Mouse (Mus musculus) hindbrain, embryonic 11.5 days (tissue): Measurements from ENCODE around the gene Scn8a. TPM values are rescaled to one million over a fixed set of nuclear protein-coding genes. Genes with fewer than 3 reads are reported as not detected.

Experiments
- ATAC-seq: fragments of 200-750 bp; cut with Nextera tagmentation; 2 replicates; pipeline ENCODE4 v1.8.0; 2017; ENCODE audit warnings: mild to moderate bottlenecking, moderate TSS enrichment, moderate library complexity; ENCODE audit not compliant: low FRiP score
- DNase-seq: peaks from one replicate; pipeline ENCODE4 v3.0.0-alpha.2; 2015; ENCODE audit warnings: low spot score
- H3K27ac ChIP-seq: fragments of 300-500 bp; sonication (generic); 2 replicates; pipeline ENCODE4 v1.5.1; 2014; ENCODE audit warnings: mild to moderate bottlenecking, low read depth, low read length
- H3K27me3 ChIP-seq: fragments of 300-500 bp; sonication (generic); 2 replicates; pipeline ENCODE4 v1.6.1; 2014; ENCODE audit warnings: mild to moderate bottlenecking, low read length, moderate library complexity, mixed read lengths; ENCODE audit not compliant: control insufficient read depth, insufficient read depth
- H3K36me3 ChIP-seq: fragments of 300-500 bp; sonication (generic); 2 replicates; pipeline ENCODE4 v1.6.1; 2014; ENCODE audit warnings: mild to moderate bottlenecking, low read length, moderate library complexity, mixed read lengths; ENCODE audit not compliant: control insufficient read depth, insufficient read depth
- H3K4me1 ChIP-seq: fragments of 300-500 bp; sonication (generic); replicated peaks from 2 replicates; pipeline ENCODE4 v1.6.1; 2014; ENCODE audit warnings: low read length, mixed read lengths; ENCODE audit not compliant: control insufficient read depth, insufficient read depth
- H3K4me2 ChIP-seq: fragments of 300-500 bp; sonication (generic); replicated peaks from 2 replicates; pipeline ENCODE4 v1.6.1; 2014; ENCODE audit warnings: mild to moderate bottlenecking, low read depth, low read length
- H3K4me3 ChIP-seq: fragments of 300-500 bp; sonication (generic); 2 replicates; pipeline ENCODE4 v1.5.1; 2014; ENCODE audit warnings: low read depth, low read length
- H3K9ac ChIP-seq: fragments of 300-500 bp; sonication (generic); 2 replicates; pipeline ENCODE4 v1.6.1; 2014; ENCODE audit warnings: low read depth, low read length
- H3K9me3 ChIP-seq: fragments of 300-500 bp; sonication (generic); 2 replicates; pipeline ENCODE4 v1.6.1; 2016; ENCODE audit warnings: low read length; ENCODE audit not compliant: control insufficient read depth
- WGBS: fragments of 180-500 bp; shearing (Covaris S2); extraction: QIAGEN DNeasy Blood & Tissue Kit; methylation state at CpG from one replicate; pipeline ENCODE4 v1.1.7; 2014; 5-methylcytosine and 5-hydroxymethylcytosine counted together
- polyA plus RNA-seq: library from polyadenylated mRNA; unstranded; fragments of >200 nt; fragmentation: Nextera tagmentation; extraction: Ambion mirVana; gene quantifications from 2 replicates; pipeline ENCODE4 v1.2.1, GENCODE M21; 2014

Gene Scn8a
- polyA plus RNA-seq, 1 experiment from 2014 or later: 16.4 TPM

DNA sequence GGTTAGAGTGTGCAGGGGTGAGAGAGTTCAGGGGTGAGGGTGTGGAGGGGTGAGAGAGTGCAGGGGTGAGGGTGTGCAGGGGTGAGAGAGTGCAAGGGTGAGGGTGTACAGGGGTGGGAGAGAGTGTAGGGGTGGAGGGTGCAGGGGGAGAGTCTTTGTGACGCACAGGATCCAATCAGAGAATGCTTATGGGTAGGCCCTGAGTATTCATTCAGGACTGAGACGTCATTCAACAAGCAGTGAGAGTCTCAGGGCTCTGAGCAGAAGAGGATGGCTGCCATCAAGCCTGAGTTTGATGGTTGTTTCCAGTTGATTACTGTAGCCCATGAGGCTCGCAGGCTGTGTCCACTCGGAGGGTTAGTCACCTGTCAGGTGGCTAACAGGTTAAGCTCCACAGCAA, 48.4 kb downstream of the Scn8a start:
- no peak for DNase-seq
- Histone ChIP-seq H3K36me3 (no peaks in the 10 kb centered on the region), H3K4me1 (no peaks in the 10 kb centered on the region), H3K9ac (no peak overlapping the region), H3K4me2 (no peak overlapping the region), H3K27me3 (no peaks in the 10 kb centered on the region), H3K27ac (no peak overlapping the region), H3K4me3 (no peak overlapping the region), H3K9me3 (no peaks in the 10 kb centered on the region)
- no peak for ATAC-seq
- WGBS: 57% methylated on average over 4 of the region's 4 CpGs

- WGBS: 97% methylated on average over 11 of the region's 11 CpGs
Measured at GRCm38 (mm10) chr15:100922210-100922609, 52.6 kb downstream of the Scn8a start.

DNA sequence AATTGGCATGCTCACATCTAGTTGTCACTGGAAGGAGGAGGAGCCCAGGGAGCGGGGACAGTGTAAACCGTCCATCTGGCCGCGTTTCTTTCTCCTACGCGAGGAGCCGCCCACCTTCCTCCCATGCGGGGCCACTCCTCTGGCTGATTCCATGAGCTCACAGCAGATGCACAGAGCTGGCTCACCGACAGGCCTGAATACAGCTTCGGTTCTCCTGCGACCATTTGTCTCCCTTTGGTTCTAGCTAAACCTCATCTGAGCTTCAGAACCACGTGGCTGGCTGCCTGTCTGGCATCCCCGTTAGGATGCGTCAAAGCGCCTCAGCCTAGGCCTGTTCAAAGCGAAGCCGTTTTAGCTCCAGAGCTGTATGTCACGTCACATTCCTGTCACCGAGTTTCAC, 53.8 kb downstream of the Scn8a start:
- Histone ChIP-seq H3K9me3 (no peaks in the 10 kb centered on the region), H3K9ac (no peak overlapping the region), H3K27ac (peak overlapping the region; percentile 36; the same call in 1 of the 2 replicates)

More at GRCm38 (mm10) chr15:100922210-100922609, 52.6 kb downstream of the Scn8a start:
- no peaks in the 10 kb centered on the region for H3K9me3 ChIP-seq
- ATAC-seq (no peak), DNase-seq (no peak)
- H3K27me3 ChIP-seq: no peaks in the 10 kb centered on the region
- H3K36me3 ChIP-seq: no peaks in the 10 kb centered on the region
- no peak overlapping the region for H3K4me3 ChIP-seq
- H3K4me2 ChIP-seq: no peak overlapping the region
- H3K4me1 ChIP-seq: no peaks in the 10 kb centered on the region
- H3K9ac ChIP-seq: no peak overlapping the region
- H3K27ac ChIP-seq: no peak overlapping the region

GRCm38 (mm10) chr15:100924941-100925340, 55.3 kb downstream of the Scn8a start:
- Histone ChIP-seq H3K4me3 (no peak overlapping the region), H3K36me3 (no peaks in the 10 kb centered on the region), H3K9me3 (no peaks in the 10 kb centered on the region), H3K4me1 (no peaks in the 10 kb centered on the region), H3K27me3 (no peaks in the 10 kb centered on the region), H3K27ac (no peak overlapping the region), H3K4me2 (no peak overlapping the region), H3K9ac (no peak overlapping the region)
- DNase-seq: no peak
- WGBS: 76% methylated on average over 10 of the region's 10 CpGs
- ATAC-seq: no peak

More for the DNA sequence above, 53.8 kb downstream of the Scn8a start:
- Histone ChIP-seq H3K4me1 (no peaks in the 10 kb centered on the region), H3K27me3 (no peaks in the 10 kb centered on the region), H3K4me3 (no peak overlapping the region), H3K4me2 (no peak overlapping the region), H3K36me3 (no peaks in the 10 kb centered on the region)
- peak; percentile 49 for DNase-seq
- ATAC-seq: peak; percentile 60; the same call in 1 of the 2 replicates
- WGBS: 24% methylated on average over 19 of the region's 19 CpGs

- WGBS: 52% methylated on average over 3 of the region's 3 CpGs
- no peaks in the 10 kb centered on the region for H3K9me3 ChIP-seq
- DNase-seq: no peak
- H3K4me3 ChIP-seq: no peak overlapping the region
- H3K4me1 ChIP-seq: no peaks in the 10 kb centered on the region
- H3K36me3 ChIP-seq: no peaks in the 10 kb centered on the region
- no peak overlapping the region for H3K4me2 ChIP-seq
- H3K27me3 ChIP-seq: no peaks in the 10 kb centered on the region
- no peak for ATAC-seq
- no peak overlapping the region for H3K27ac ChIP-seq
- no peak overlapping the region for H3K9ac ChIP-seq
Measured at GRCm38 (mm10) chr15:100930477-100930876, 60.8 kb downstream of the Scn8a start.

GRCm38 (mm10) chr15:100936176-100936575, 66.5 kb downstream of the Scn8a start:
- Histone ChIP-seq H3K4me1 (0 out of 2 replicates have a peak, but pooled peaks cover 3% of the 10 kb centered on the region), H3K27ac (peak overlapping the region; percentile 33; the same call in 1 of the 2 replicates), H3K4me2 (0 out of 2 replicates have a peak overlapping the region, but pooled peaks have one; percentile 6), H3K9ac (no peak overlapping the region; the same call in 1 of the 2 replicates), H3K9me3 (no peaks in the 10 kb centered on the region), H3K36me3 (no peaks in the 10 kb centered on the region), H3K27me3 (no peaks in the 10 kb centered on the region), H3K4me3 (no peak overlapping the region)
- WGBS: 57% methylated on average over 24 of the region's 24 CpGs
- DNase-seq (peak; percentile 28), ATAC-seq (no peak)

- Histone ChIP-seq H3K9me3 (no peaks in the 10 kb centered on the region), H3K4me2 (no peak overlapping the region), H3K27ac (no peak overlapping the region), H3K27me3 (no peaks in the 10 kb centered on the region), H3K4me3 (no peak overlapping the region), H3K9ac (no peak overlapping the region), H3K36me3 (no peaks in the 10 kb centered on the region), H3K4me1 (no peaks in the 10 kb centered on the region)
- no peak for ATAC-seq
- 88% methylated on average over 13 of the region's 13 CpGs for WGBS
- no peak for DNase-seq
Measured at GRCm38 (mm10) chr15:100948383-100948782, 78.7 kb downstream of the Scn8a start.

DNA sequence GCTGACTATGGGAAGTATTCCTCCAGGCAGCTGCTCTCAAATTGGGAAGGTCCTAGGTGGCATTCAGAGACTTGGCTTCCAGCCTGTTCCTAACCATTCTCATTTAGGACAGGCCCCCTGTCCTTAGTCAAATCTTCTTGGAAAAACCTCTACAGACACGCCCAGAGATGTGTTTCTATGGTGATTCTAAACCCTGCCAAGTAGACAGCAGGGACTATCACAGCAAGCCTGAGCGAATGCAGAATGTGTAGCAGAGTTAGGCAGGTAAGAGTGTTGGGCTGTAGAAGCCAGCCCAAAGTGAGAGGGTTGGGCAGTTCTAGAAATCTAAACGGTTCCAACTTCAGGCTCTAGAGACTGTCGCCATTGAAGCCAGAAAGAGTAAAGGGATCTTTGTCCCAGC, 79.5 kb downstream of the Scn8a start:
- Histone ChIP-seq H3K4me2 (no peak overlapping the region), H3K9ac (no peak overlapping the region), H3K36me3 (no peaks in the 10 kb centered on the region), H3K9me3 (no peaks in the 10 kb centered on the region), H3K4me3 (no peak overlapping the region), H3K4me1 (no peaks in the 10 kb centered on the region), H3K27ac (no peak overlapping the region), H3K27me3 (no peaks in the 10 kb centered on the region)
- ATAC-seq (no peak), DNase-seq (no peak)
- WGBS: 87% methylated on average over 4 of the region's 4 CpGs

- H3K4me1 ChIP-seq: no peaks in the 10 kb centered on the region
- no peak for DNase-seq
- no peak overlapping the region for H3K9ac ChIP-seq
- no peaks in the 10 kb centered on the region for H3K9me3 ChIP-seq
- no peak for ATAC-seq
- WGBS: 86% methylated on average over 10 of the region's 10 CpGs
- H3K4me3 ChIP-seq: no peak overlapping the region
- no peaks in the 10 kb centered on the region for H3K36me3 ChIP-seq
- H3K4me2 ChIP-seq: no peak overlapping the region
- H3K27ac ChIP-seq: no peak overlapping the region
- no peaks in the 10 kb centered on the region for H3K27me3 ChIP-seq
Measured at GRCm38 (mm10) chr15:100951491-100951890, 81.8 kb downstream of the Scn8a start.
